Mouse (Mus musculus) bone marrow, adult 2 months (tissue): Measurements from ENCODE around the gene Ccser1.

Source experiments
- CTCF ChIP-seq: fragments of 200-500 bp; IDR thresholded peaks from 2 replicates; pipeline ENCODE4 v1.5.1; 2011; ENCODE audit warnings: low read length, control low read depth; ENCODE audit not compliant: control insufficient read depth, insufficient read depth
- POLR2A ChIP-seq: fragments of 200-500 bp; IDR thresholded peaks from 2 replicates; pipeline ENCODE4 v1.6.1; 2011; ENCODE audit warnings: low read depth, mild to moderate bottlenecking, control low read depth, low read length, borderline replicate concordance; ENCODE audit not compliant: control insufficient read depth

DNA sequence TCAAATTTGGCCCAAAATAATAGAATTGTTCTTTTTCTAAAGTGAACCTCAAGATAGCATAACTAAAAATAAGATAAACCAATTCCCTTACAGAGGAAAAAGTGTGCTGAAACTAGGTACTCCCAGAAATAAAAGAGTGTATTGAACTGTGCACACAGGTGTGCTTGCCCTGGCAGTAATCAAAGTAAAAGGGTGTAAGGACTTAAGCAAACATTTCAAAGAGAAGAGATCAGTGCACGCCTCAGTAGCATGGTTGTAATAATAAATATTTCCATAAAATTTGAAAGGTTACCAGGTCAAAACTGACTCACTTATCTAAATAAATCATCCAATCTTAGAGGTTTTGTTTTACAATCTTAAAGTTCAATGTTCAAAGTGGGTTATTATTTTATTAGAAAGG is 1083.8 kb downstream of the Ccser1 start:
- TF ChIP-seq CTCF (no peak), POLR2A (no peak)
